Mouse (Mus musculus) ovary, postnatal 10 days (tissue): Measurements from ENCODE around the gene Tuba3a.

ENCODE experiments used
- DNase-seq: peaks from one replicate; pipeline ENCODE4 v3.0.0; 2022; ENCODE audit warnings: low spot score

Tuba3a gene

GRCm38 (mm10) chr6:125266091-125266490 is 19.8 kb downstream of the Tuba3a start:
- no peak for DNase-seq

GRCm38 (mm10) chr6:125265239-125265638 is 20.6 kb downstream of the Tuba3a start:
- DNase-seq, result no peak

- DNase-seq, result no peak
Observed at GRCm38 (mm10) chr6:125264219-125264618, 21.6 kb downstream of the Tuba3a start.

- no peak for DNase-seq
Observed at GRCm38 (mm10) chr6:125260006-125260555, 25.8 kb downstream of the Tuba3a start.

- no peak for DNase-seq
Observed at GRCm38 (mm10) chr6:125256222-125256966, 29.4 kb downstream of the Tuba3a start.

GRCm38 (mm10) chr6:125255516-125256044 is 30.3 kb downstream of the Tuba3a start:
- DNase-seq, result no peak

GRCm38 (mm10) chr6:125253863-125254715 is 31.8 kb downstream of the Tuba3a start:
- DNase-seq, result no peak

GRCm38 (mm10) chr6:125252711-125253110 is 33.1 kb downstream of the Tuba3a start:
- no peak for DNase-seq

GRCm38 (mm10) chr6:125252285-125252684 is 33.6 kb downstream of the Tuba3a start:
- DNase-seq, result no peak

GRCm38 (mm10) chr6:125244551-125244950 is 41.3 kb downstream of the Tuba3a start:
- no peak for DNase-seq

- no peak for DNase-seq
Observed at GRCm38 (mm10) chr6:125241566-125241965, 44.3 kb downstream of the Tuba3a start.

- DNase-seq, result no peak
Observed at GRCm38 (mm10) chr6:125240617-125241016, 45.2 kb downstream of the Tuba3a start.

- no peak for DNase-seq
Observed at GRCm38 (mm10) chr6:125239547-125239946, 46.3 kb downstream of the Tuba3a start.

- no peak for DNase-seq
Observed at GRCm38 (mm10) chr6:125238396-125238795, 47.4 kb downstream of the Tuba3a start.

GRCm38 (mm10) chr6:125237421-125237820 is 48.4 kb downstream of the Tuba3a start:
- DNase-seq, result no peak

GRCm38 (mm10) chr6:125236782-125237181 is 49.1 kb downstream of the Tuba3a start, which contains the start of gene Cd27:
Gene Cd27 (minus strand): TSS chr6:125237010.
- DNase-seq, result no peak

GRCm38 (mm10) chr6:125236341-125236740 is 49.5 kb downstream of the Tuba3a start:
- no peak for DNase-seq

GRCm38 (mm10) chr6:125234520-125234828 is 51.4 kb downstream of the Tuba3a start:
- DNase-seq, result no peak

GRCm38 (mm10) chr6:125233816-125234519 is 51.9 kb downstream of the Tuba3a start:
- no peak for DNase-seq

GRCm38 (mm10) chr6:125232516-125232915 is 53.3 kb downstream of the Tuba3a start:
- DNase-seq, result no peak

- DNase-seq, result no peak
Observed at GRCm38 (mm10) chr6:125232045-125232437, 53.8 kb downstream of the Tuba3a start.
